Mouse (Mus musculus) thymus, postnatal 36 days (tissue): ENCODE measurements around the gene Sema4c.

Source experiments
- DNase-seq, 2 experiments: peaks; one replicate each; pipeline ENCODE4 v3.0.0; 2022; ENCODE audit warnings: mixed read lengths in 2 of 2

Gene Sema4c

DNA sequence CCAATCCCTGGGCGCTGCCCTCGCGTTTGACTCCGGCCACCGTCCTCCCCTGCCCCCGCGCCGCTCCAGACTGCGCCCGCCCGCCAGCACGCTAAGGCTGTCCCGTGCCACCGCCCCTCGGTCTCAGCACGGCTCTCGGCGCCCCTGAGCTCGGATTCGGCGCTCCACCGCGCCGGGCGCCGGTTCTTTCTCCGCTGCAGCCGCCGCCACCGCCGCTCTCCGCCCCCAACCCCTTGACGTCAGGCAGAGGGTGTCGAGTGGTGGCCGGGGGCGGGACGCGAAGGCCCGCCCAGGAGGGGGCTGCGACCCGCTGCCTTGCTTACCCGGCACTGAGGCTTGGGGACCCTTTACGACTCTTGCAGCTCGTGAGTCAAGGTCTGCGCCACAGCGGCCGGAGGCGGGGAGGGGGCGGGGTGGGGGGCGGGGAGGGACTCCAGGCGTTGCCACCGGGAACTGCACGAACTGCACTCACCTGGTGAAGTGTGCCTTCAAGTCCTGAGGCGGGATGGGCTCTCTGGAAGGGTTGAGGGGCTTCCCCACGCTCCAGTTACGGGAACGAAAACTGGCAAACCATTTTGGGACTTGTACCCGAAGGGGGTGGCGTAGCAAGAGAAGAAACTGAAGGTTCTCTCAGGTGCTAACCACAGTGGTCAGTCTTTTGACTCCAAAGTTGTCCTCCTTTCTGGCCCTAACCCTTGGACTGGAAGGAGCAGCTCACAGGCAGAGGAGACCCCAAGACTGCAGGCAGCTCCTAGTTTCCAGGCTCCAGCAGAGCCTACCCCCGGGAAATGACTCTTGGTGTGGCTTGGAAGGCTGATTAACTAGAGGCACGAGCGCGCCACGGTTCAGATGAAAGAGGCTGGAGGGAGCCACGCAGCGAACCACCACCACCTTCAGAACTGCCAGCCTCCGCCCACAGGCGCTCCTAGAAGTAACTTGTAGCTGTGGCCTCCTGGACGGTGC, at the start of gene Sema4c:
Sema4c (minus strand) TSS at position 319 of the 963 bp plus-strand sequence.
- peak; percentile 69 to 78 for DNase-seq

- no peak for DNase-seq
These were observed 48.8 kb upstream of the Sema4c start for GRCm38 (mm10) chr1:36606951-36607350.

DNA sequence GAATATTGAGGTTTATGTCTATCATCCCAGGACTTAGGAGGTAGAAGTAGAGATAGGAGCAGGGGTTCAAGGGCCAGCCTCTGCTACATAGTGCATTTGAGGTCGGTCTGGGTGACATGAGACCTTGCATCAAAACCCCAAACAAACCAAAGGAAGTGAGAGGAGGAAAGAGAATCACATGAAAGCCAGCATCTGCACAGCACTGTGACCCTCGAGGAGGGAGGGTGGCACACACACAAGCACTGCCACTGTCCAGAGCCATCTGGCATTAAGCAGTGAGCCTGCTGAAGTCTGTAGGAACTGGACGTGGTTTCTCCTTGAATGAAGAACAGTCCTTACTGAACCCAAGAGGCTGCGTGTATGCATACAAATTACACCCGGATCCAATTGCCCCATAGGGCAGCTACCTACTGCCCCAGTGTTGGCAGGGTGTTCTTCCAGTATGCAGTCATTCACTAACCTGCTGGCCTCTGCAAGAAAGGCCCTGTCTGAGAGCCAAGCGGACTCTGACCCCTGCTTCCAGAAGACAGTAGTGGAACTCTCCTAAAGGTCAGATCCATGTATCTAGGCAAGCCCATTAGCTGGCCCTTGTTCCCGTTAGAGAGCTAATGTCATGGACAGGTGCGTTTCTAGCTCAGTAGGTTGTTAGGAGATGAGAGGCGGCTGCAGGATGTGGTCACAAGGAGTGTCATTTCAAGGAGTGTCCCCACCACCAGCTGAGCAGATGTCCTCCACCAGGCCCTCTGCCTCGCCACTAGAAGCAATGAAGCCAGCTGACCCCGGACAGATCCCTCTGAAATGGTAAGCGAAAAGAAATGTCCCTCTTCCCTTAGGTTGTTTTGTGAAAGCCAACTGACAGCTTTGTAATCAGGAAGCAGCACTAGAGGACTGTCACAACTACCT, 46.4 kb upstream of the Sema4c start:
- DNase-seq = no peak

DNA sequence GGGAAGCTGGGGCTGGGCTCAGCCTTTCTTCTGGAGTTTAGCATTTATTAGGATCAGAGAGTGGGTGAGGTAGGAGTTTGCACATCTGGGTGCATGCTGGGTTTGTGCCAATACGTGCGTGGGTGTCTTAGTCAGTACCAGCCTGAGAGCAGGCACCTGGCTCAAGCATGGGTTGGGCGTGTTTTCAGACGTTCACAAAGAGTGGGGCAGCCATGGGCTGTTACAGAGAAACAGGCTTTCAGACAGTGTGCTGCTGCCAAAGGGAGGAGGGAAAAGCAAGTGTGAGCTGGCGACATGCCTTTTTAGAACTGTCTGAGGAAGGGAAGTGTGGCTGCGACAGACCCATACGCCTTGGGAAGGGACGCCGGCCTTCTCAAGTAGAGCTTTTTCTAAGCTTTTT, 45.2 kb upstream of the Sema4c start:
- DNase-seq = peak in 1 of 2 experiments; percentile 45

DNA sequence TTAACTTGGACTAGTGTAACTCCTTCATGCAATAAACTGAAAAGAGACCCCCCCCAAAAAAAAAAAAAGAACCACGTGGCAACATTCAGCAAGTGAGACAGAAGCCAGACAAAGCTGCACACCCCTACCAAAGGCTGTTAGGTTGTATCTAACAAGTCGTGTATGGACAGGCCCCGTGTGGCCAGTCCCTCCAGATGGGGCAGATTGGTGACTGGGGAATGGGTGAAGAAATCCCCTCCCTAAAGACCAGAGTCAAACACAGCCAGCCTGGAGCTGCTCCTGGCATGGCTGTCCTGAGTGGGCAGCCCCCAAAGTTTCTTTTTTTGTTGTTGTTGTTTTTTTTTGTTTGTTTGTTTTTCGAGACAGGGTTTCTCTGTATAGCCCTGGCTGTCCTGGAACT, 44.1 kb upstream of the Sema4c start:
- no peak for DNase-seq

GRCm38 (mm10) chr1:36598411-36598810, 40.3 kb upstream of the Sema4c start:
- no peak for DNase-seq

- no peak for DNase-seq
These were observed 38.0 kb upstream of the Sema4c start for GRCm38 (mm10) chr1:36596114-36596513.

GRCm38 (mm10) chr1:36595167-36595931, 37.2 kb upstream of the Sema4c start:
- DNase-seq = peak; percentile 45 to 50

GRCm38 (mm10) chr1:36593099-36593498, 35.0 kb upstream of the Sema4c start:
- no peak for DNase-seq

DNA sequence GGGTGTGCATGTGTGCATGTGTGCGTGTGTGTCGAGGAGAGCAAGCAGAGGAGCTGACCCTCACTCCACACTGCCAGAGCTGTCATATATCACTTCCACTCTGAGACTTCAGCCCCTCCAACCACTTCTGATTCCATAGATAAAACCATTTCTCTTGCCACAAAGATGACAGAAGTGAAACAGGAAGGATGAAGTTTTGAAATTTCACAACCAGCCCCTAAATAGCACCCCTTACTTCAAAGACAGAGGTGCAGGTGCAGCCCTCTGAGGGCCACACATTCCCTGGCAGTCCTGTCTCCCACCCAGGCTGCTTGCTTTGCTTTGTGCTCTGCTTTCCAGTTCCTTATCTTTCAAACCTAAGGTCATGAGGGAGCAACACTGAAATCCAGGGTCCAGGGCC, 33.3 kb upstream of the Sema4c start:
- DNase-seq = peak in 1 of 2 experiments; percentile 57

DNA sequence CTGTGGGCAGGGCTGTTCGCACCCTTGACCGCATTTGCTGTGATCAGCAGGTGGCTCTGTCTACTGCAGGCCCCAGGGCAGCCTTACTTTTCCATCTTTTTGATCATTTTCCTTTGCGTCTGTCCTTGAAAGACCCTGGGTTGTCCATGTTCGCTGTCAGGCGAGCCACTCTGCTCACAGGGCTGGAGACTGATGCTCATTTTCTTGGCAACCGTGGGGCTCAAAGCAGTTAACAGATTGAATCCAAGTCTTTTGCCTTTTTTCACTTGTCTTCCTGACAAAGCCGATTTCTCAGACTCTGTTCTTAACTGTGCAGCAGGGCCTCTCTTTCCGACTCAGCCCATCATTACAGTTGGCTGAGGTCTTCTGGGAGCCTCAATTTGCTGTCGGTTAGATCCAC, 32.5 kb upstream of the Sema4c start:
- DNase-seq = no peak

DNA sequence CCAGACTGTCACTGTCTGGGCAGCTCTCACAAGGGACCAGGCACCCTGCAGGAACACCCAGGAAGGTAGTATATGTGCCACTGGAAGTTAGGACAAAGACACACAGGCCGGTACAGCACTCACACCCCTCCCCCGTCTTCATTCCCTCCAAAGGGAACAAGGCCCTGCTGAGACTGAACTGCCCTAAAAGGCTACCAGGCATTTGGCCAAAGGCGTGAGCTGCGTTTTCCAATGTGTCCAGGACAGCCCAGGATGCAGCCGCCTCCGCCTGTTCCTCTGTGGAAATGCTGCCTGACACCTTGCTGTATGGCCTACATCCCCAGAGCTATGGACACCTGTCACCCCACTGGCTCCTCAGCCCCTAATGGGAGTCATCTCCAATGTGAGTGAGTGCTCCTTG, 31.3 kb upstream of the Sema4c start:
- DNase-seq = no peak

DNA sequence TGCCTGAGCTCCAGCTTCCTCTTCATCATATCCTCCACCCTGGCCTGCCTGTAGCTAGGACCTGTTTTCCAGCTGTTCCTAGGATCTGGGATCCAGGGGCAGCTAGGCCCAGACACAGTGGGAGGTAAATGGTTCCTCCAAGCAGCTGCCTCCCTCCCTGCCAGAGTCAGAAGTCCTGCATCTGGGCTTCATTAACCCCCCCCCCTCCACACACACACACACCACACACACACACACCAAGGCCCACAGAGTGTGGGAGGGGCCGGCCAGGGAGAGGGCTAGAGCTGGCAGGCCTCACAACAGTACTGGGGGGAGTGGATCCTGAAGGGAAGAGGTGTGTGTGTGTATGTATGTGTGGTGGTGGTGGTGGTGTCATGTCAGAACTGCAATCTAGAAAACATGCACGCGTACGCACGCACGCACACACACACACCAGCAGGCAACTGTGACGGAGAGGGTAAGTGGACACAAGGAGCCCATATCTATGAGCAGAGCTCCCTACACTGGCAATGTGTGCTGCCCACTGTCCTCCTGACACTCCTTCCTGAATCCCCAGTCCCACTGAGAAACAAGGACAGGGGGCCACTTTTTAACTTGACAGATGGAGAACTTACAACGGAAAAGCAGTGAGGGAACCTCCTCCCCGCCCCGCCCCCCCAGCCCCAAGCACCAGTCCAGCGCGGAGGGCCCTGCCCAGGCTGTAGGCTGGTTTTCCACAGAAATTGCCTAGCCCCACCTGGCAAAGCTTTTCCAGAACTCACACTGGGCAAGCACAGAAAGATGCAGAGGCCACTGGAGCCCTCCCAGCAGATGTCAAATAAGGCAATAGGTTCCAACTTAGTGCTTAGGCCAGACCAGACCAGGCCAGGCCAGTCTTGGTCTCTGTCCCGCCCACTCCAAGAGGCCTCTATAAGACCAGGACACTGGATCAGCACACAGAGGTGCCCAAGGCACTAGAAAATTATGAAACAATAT, 30.6 kb upstream of the Sema4c start:
- no peak for DNase-seq

- DNase-seq = no peak
These were observed 29.7 kb upstream of the Sema4c start for GRCm38 (mm10) chr1:36587860-36588259.

DNA sequence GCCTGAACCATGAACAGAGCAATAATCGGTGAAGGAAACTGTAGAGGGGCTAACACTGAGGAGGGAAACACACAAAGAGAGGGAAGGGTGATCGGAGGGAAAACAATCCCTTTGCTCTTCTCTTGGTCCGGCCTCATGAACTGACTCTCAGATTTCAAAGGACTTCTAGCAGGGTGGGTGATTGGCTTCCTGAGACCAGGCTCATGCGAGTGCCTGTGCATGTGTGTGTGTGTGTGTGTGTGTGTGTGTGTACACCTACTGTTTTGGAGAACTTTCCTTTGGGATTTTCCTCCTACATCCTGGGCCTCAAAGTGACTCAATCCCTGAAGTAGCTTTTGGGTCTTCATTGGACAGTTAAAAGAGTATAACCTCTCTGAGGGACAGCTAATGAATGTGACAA, 28.1 kb upstream of the Sema4c start:
- DNase-seq = no peak

DNA sequence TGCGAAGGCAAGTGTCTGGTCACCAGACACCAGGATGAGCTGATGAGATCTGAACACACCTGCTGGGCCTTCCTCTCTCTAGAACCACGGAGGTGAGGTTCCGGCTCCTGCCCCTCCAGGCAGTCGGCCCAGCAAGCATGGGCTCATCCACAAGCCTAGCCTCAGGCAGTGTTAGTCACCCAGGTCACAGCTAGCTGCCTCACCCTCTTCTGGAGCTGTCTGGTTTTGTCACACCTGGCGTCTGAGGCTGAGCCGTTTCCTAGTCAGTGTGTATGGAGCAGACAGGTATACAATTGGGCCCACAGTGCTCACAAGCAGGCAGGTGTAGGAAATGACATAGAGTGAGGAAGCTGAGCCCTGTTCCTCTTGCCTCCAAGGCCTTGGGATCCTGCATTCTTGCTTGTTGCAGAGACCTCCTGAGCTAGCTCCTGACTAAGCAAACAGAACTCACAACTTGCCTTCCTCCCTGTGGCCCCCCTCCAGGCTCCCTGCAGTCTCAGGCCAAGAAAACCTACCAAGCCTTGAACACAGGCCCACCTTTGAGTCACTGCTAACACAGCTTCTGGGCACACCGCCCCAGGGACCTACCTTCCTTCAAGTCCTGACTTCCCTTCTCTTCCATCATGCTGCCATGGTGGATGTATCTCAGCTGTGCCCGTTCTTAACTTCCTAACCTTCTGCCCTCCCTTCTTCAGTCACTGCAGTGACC, 25.4 kb upstream of the Sema4c start:
- no peak for DNase-seq

DNA sequence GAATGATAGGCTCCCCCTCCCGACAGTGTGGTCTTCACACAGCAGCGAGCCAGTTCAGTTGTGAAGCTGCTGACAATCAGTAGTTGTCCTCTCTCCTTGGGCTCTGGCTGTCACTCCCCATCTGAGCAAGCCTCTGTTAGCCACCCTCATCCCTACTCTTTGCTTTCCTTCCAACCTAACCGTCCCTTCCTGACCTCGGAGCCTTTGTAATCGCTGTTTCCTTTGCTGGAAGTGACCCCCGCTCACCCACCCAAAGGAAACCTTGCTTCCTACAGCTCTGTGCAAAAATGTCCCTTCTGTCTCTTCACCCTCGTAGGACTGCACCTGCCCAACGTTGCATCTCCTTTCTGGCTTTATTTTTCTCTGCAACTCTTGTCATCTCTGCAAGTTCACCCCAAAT, 24.1 kb upstream of the Sema4c start:
- DNase-seq = no peak

- no peak for DNase-seq
These were observed 23.1 kb upstream of the Sema4c start for GRCm38 (mm10) chr1:36581260-36581659.

DNA sequence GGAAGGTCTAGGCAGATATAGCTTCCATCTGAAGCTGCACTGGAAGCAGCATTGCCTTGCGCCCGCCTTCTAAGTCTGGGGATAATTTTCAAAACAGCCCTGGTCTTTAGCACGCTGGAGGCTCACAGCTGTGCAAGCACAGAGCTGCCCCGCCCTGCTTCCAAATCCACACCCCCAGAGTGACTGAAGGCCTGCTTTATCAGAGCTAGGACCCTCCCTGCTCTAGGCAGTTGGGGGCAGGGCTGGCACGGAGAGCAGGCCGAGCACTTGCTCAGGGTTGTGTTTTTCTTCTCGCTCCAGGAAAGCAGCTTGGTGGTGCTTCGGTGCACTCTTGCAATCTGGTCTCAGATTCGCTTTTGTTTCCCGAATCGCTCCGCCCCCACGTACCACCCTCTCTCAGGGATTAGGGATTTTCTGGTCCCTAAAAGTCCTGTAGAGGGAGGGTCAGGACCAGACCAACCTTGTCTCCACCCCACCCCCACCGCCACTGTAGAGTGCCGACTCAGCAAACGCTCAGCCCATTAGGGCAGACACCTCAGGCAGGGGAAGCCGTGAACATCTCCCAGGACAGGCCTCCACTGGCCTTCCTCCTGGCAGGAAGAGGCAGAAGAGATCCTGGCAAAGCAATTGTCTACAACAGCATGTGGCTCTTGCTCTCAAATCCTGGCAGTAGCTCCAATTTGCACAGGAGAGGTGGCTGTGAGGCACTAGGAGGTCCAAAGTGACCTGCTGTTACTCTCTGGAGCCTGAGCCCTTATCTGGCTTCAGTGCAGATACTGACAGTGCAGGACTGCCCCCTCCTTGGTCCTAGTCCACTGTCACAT, 22.4 kb upstream of the Sema4c start:
- peak; percentile 22 to 25 for DNase-seq

DNA sequence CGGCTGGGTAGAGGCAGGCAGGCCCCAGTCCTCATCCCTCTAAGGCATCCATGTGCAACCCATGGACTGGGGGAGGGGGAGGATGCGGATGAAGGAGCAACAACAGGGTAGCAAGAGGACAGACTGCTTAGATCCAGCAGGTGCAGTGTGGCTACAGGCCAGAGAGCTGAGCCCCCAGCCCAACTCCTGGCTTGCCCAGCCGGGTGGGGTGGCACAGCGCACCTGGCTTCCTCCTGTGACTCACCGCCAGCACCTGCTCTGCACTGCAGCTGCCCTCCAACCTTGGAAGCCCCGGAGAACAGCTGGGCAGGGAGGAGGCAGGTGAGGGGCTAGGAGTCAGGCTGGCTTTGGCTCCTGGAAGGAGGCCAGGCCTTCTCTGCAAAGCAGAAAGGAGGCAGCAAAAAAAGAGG, 21.8 kb upstream of the Sema4c start:
- DNase-seq = peak; percentile 65 to 83
